Mouse (Mus musculus) kidney, adult 2 months (tissue): ENCODE results near the gene Chpf2.

Experiments used
- CTCF ChIP-seq: fragments of 200-500 bp; conservative IDR thresholded peaks from 2 replicates; pipeline ENCODE4 v1.5.1; 2011; ENCODE audit warnings: low read depth, mild to moderate bottlenecking, control low read depth, low read length, moderate library complexity, mixed read lengths; ENCODE audit not compliant: insufficient read depth, insufficient read length
- POLR2A ChIP-seq: fragments of 200-500 bp; IDR thresholded peaks from one replicate; pipeline ENCODE4 v1.6.1; 2011; ENCODE audit warnings: low read depth, low read length, control low read depth

GRCm38 (mm10) chr5:24605980-24606665, 19.6 kb downstream of the Chpf2 start:
- no peak for TF ChIP-seq POLR2A
- TF ChIP-seq CTCF: no peak
